Mouse (Mus musculus) ES-CJ7 (cell line): ENCODE measurements at regions not wholly inside any gene's neighbourhood (a gene's known extent, or its start where the extent isn't known, plus 50 kb on each side); places are given as distances from the start of the nearest gene placed in this dataset.
A peak's percentile ranks its signal among the peaks of the same experiment; 100 is the strongest.

Experiments used
- DNase-seq: peaks from one replicate; pipeline ENCODE4 v3.0.0; 2011; ENCODE audit warnings: low read depth, low spot score

DNA sequence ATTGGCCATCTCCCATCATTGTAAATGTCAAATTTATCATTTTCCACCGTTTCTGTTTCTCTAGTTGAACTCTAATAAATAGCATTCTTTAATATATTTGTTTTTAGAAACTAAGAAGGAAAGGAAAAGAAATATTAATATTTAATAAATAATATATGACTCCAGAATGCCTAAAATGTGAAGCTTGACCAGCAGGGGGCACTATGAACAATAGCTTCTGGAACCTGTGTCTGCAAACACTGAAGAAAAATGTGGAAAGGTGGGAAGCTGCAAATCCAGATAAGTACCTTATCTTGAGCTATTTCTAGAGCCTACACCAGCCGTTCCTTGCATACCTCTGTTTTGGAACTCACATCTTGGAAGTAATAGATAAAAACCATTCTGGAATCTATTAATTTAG lies 493.7 kb upstream of the Lingo2 start:
- DNase-seq, result peak; percentile 6

DNA sequence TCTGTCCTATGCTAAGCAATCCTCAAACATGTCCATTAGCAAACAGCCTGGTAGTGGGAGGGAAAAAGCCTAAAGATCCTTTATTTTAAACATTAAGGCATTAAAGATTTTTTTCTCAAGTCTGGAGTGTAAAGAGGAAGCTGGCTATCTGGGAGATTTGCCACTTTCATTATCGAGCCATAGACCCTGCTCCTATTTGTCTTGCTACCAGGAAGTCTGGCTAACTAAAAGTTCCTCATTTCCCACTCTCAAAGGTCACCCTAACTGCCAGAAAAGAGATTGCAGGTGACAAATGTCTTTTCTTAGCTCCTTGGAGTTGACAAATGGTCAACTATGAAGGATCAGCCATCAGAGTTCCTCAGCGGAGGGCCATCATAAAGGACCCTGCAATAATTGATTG lies 461.2 kb upstream of the Lingo2 start:
- DNase-seq, result no peak

DNA sequence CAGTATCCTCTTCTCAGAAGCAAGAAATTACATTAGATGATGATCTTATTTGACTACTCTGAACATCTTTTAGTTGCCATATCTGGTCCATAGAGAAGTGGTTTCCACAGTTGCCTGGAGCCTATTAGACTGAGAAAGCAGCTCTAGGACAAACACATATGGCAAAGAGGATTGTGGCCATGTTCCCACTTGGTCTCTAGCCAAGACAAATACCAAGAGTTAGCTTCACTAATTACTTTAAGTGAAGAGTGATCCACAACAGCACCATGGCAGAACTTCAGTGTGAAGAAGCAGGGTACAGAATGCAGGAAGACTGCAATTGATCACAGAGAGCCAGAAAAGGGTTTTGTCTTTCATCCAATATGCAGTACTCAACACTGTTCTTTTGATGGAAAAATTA lies 436.6 kb upstream of the Lingo2 start:
- DNase-seq, result no peak

DNA sequence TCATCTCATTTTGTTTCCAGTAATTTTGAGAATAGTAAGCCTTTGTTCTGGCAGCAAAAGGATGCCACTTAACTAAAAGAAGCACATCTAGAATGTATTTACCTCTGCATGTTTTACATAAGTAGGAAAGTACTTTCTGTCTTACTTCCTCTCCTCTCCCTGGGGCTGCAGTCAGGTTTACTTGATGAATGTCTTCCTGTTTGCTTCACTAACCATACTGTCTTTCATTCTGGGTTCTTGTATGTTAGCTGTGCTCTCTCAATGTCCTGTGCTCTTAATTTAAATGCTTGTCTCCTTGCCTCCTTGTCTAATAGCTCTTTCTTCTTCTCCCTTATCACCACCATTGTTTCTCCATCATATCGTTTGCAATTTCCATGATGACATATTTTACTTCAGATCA lies 435.3 kb upstream of the Lingo2 start:
- DNase-seq, result no peak

DNA sequence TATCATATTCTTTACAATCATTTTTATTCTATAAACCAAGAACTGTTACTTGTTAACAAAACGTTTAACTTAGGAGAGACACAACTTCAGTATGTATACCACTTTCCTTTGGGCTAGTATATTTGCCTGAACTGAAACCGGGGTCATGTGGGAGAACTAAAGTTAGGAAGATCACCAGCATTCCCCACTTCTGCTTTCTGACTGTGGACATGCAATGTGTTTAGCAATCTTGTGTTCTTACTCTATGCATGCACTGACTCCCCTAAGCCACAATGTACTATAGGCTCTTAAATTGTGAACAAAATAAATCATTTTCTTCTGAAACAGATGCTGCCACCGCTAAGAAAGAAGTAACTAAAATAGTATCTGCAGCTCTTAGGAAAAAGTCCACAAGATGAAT lies 412.7 kb upstream of the Lingo2 start:
- DNase-seq, result no peak

DNA sequence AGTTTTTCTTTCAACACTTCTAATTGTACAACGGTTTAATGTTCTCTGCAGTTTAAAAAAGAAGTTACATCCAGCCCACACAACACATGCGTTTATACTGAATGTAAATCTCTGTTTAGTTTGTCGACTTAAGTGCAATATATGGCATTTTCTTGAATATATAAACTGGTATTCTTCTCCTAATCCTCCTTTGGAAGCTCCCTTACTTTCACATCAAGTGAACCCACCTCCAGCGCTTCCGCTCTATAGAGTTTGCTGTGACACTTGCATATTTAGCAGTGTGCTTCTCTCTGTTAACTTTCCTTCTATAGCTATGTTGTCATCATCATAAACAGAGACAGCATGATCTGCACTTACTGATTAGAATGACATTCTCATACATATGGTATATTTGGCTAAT lies 409.7 kb upstream of the Lingo2 start:
- no peak for DNase-seq

DNA sequence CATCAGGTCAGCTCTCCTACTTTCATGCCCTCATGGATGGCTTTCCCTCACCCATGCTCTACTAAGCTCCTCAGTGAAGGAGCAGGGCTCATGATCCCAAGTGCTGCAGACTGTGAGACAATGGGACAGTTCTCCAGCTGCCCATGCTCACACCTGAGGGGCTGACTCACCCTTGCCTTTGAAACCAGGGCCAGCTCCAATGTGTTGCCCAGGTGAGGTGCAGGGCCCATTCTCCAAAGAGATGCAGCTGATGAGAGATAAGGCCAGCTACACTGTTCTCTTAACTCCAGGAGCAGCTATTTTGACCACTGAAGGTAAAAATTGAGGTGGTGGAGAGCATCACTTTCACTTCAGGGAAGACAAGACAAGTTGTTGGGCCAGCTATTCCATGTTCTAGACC lies 386.8 kb upstream of the Lingo2 start:
- no peak for DNase-seq
